Mouse (Mus musculus): Measurements from ENCODE around the gene Cpa5. TPM values are rescaled to one million over a fixed set of nuclear protein-coding genes. Genes with fewer than 3 reads are reported as not detected.
A peak's percentile ranks its signal among the peaks of the same experiment; 100 is the strongest.

Gene Cpa5
- polyA plus RNA-seq, 1 experiment from 2014 or later = 0.55 TPM

DNA sequence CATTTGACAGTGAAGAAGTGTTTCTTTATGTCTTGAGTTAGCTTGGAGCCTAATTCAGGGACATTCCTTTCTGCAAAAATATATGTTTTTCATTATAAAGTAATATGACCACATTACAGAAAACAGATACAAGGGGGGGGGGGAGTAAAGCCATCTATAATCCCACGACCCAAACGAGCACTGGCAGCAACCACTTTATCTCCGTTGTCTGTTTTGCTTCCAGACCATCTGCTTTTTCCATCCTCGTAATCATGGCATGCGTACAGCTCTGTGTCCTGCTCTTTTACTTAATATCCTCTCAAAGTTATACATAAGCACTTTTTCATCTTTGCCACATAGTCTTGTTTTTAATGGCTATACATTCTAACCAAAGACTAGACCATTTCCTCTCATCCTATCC is 37.4 kb upstream of the Cpa5 start:
- Histone ChIP-seq H3K27ac (replicated peaks; ENCODE audit: low read depth, low read length) (no peak overlapping the region), H3K4me2 (ENCODE audit: low read depth, severe bottlenecking) (no peak overlapping the region), H3K27me3 (ENCODE audit: control insufficient read depth, insufficient read depth, low read length) (no peaks in the 10 kb centered on the region), H3K4me1 (ENCODE audit: control insufficient read depth, insufficient read depth, low read length) (peaks cover 18% of the 10 kb centered on the region; the same call in 1 of the 2 replicates), H3K4me3 (ENCODE audit: low read depth, low read length) (no peak overlapping the region), H3K36me3 (ENCODE audit: control insufficient read depth, insufficient read depth, low read length) (no peaks in the 10 kb centered on the region), H3K9ac (ENCODE audit: low read length) (no peak overlapping the region), H3K9me3 (ENCODE audit: control insufficient read depth, low read length) (no peaks in the 10 kb centered on the region)
- no peak for ATAC-seq (ENCODE audit: insufficient number of reproducible peaks, low FRiP score, low TSS enrichment, low read depth)
- WGBS = 45% methylated on average over 5 of the region's 5 CpGs
- no peak for DNase-seq (ENCODE audit: low spot score)

DNA sequence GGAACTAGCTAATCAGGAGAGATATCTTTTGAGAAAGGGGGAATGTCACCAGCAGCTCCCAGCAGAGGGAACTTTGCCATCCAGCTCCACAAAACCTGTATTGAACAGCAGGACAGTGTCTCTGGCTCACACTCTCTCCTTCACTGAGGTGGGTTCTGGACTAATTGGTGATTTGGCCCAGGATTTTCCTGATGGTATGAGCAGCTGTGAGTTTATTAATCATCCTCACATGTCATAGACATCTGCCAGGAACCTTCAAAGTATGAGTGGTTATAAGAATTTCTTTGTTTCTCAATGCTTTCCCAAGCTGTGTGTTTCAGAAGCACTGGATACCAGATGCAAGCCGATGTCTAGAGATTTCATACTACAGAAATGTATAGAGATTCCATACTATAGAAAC is 35.9 kb upstream of the Cpa5 start:
- Histone ChIP-seq H3K27me3 (ENCODE audit: control insufficient read depth, insufficient read depth, low read length) (no peaks in the 10 kb centered on the region), H3K9ac (ENCODE audit: low read length) (no peak overlapping the region), H3K4me1 (ENCODE audit: control insufficient read depth, insufficient read depth, low read length) (peaks cover 20% of the 10 kb centered on the region), H3K27ac (replicated peaks; ENCODE audit: low read depth, low read length) (0 out of 2 replicates have a peak overlapping the region, but pooled peaks have one; percentile 16), H3K9me3 (ENCODE audit: control insufficient read depth, low read length) (no peaks in the 10 kb centered on the region), H3K4me2 (ENCODE audit: low read depth, severe bottlenecking) (no peak overlapping the region), H3K36me3 (ENCODE audit: control insufficient read depth, insufficient read depth, low read length) (no peaks in the 10 kb centered on the region), H3K4me3 (ENCODE audit: low read depth, low read length) (no peak overlapping the region)
- 84% methylated on average over 1 of the region's 1 CpGs for WGBS
- ATAC-seq (ENCODE audit: insufficient number of reproducible peaks, low FRiP score, low TSS enrichment, low read depth) = no peak
- DNase-seq (ENCODE audit: low spot score) = no peak

DNA sequence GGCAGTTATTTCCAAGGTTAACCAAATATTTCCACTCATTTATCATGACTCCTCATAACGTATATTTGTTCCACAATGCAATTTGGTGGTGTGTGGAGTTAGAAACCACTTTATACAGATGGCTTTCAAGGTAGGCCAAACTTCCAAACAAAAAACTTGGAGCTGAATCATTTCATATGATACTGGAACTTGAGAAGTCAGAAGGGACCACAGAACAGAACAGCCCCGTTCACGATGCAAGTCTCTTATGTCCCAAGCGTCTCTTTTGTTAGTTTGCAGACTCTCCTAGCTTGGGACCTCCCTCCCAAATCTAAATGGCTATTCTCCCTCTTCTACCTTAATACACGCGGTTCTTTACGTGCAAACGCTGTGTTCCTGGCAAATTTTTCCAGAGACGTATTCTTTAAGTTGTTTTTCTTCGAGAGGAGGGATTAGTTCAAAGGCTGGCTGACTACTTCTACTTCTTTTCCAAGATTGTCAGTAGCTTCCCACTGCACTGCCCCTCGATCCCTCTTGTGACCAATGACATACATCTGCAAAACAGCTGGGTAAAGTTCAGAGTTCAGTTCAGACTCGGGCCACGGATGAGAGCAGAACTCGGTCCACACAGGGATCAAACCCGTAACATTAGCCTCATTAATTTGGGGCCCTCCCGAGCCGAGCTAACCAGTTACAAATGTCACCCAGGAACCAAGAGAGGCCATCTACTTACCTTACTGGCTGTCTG is 34.2 kb upstream of the Cpa5 start:
- no peaks in the 10 kb centered on the region for H3K27me3 ChIP-seq (ENCODE audit: control insufficient read depth, insufficient read depth, low read length)
- H3K4me2 ChIP-seq (ENCODE audit: low read depth, severe bottlenecking) = no peak overlapping the region
- H3K4me1 ChIP-seq (ENCODE audit: control insufficient read depth, insufficient read depth, low read length) = peaks cover 30% of the 10 kb centered on the region
- no peak overlapping the region for H3K4me3 ChIP-seq (ENCODE audit: low read depth, low read length)
- H3K36me3 ChIP-seq (ENCODE audit: control insufficient read depth, insufficient read depth, low read length) = no peaks in the 10 kb centered on the region
- H3K9me3 ChIP-seq (ENCODE audit: control insufficient read depth, low read length) = no peaks in the 10 kb centered on the region
- ATAC-seq (ENCODE audit: insufficient number of reproducible peaks, low FRiP score, low TSS enrichment, low read depth) = no peak
- WGBS = 38% methylated on average over 17 of the region's 17 CpGs
- H3K9ac ChIP-seq (ENCODE audit: low read length) = 0 out of 2 replicates have a peak overlapping the region, but pooled peaks have one; percentile 24
- DNase-seq (ENCODE audit: low spot score) = peak; percentile 42
- H3K27ac ChIP-seq (replicated peaks; ENCODE audit: low read depth, low read length) = peak overlapping the region; percentile 72

DNA sequence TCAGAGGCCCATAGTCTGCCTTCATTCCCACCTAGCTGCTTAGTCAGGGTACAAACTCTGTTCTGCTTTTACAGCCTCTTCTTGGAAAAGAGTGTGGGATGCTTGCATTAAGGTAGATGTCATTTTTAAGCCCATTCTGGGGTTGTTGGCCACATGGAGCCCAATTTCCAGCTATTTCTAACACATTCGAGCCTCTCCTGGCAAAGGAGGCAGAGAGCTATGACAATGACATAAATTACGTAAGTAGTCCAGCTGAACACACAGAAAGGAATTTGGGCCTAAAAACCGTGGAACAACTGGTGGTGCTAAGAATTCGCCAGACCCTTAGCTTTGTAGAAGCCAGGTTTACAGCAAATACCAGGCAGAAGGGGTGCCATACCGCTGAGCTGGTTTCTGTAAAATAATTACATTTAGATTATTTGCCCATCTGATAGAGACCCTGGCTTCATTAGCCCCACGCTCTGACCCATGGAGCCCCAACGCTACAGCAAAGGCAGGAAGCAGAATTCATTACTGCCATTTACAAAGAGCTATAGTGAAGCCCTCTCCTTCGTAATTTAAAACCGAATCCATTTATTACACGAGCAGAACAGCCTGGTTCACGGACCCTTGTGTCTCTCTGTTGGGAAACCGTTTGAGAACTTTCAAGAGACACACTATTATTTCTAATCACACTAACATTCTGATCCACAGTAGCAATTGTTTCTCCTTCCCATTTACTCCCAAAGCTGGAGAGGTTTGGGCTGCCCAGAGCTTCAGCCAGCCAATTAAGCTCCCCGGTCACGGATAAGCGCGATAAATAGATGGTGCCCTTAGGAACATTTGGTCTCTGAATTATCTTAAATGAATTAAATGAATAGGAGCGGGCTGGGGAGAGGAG is 30.6 kb upstream of the Cpa5 start:
- Histone ChIP-seq H3K36me3 (ENCODE audit: control insufficient read depth, insufficient read depth, low read length) (no peaks in the 10 kb centered on the region), H3K4me2 (ENCODE audit: low read depth, severe bottlenecking) (no peak overlapping the region), H3K4me1 (ENCODE audit: control insufficient read depth, insufficient read depth, low read length) (peaks cover 27% of the 10 kb centered on the region), H3K4me3 (ENCODE audit: low read depth, low read length) (no peak overlapping the region), H3K9me3 (ENCODE audit: control insufficient read depth, low read length) (no peaks in the 10 kb centered on the region), H3K9ac (ENCODE audit: low read length) (no peak overlapping the region), H3K27ac (replicated peaks; ENCODE audit: low read depth, low read length) (peak overlapping the region; percentile 58), H3K27me3 (ENCODE audit: control insufficient read depth, insufficient read depth, low read length) (no peaks in the 10 kb centered on the region)
- no peak for DNase-seq (ENCODE audit: low spot score)
- no peak for ATAC-seq (ENCODE audit: insufficient number of reproducible peaks, low FRiP score, low TSS enrichment, low read depth)
- WGBS = 46% methylated on average over 17 of the region's 17 CpGs

DNA sequence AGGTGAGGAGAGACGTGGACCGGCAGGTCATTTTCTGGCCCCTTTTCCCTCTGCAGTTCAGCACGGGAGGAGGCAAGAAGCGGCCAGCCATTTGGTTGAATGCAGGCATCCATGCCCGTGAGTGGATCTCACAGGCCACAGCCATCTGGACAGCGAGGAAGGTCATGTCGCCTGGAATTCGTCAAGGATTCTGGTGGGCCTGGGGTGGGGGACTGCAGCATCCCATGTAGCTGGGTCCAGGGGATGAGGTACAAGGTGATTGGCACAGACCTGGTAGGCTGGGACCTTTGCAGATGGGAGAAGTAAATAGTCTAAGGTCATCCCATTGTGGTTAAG is 30.0 kb upstream of the Cpa5 start:
- H3K9ac ChIP-seq (ENCODE audit: low read length) = no peak overlapping the region
- H3K27ac ChIP-seq (replicated peaks; ENCODE audit: low read depth, low read length) = peak overlapping the region; percentile 58
- H3K4me2 ChIP-seq (ENCODE audit: low read depth, severe bottlenecking) = no peak overlapping the region
- ATAC-seq (ENCODE audit: insufficient number of reproducible peaks, low FRiP score, low TSS enrichment, low read depth) = no peak
- H3K4me3 ChIP-seq (ENCODE audit: low read depth, low read length) = no peak overlapping the region
- peaks cover 25% of the 10 kb centered on the region for H3K4me1 ChIP-seq (ENCODE audit: control insufficient read depth, insufficient read depth, low read length)
- H3K27me3 ChIP-seq (ENCODE audit: control insufficient read depth, insufficient read depth, low read length) = no peaks in the 10 kb centered on the region
- no peak for DNase-seq (ENCODE audit: low spot score)
- no peaks in the 10 kb centered on the region for H3K9me3 ChIP-seq (ENCODE audit: control insufficient read depth, low read length)
- no peaks in the 10 kb centered on the region for H3K36me3 ChIP-seq (ENCODE audit: control insufficient read depth, insufficient read depth, low read length)
- WGBS = 28% methylated on average over 8 of the region's 8 CpGs

DNA sequence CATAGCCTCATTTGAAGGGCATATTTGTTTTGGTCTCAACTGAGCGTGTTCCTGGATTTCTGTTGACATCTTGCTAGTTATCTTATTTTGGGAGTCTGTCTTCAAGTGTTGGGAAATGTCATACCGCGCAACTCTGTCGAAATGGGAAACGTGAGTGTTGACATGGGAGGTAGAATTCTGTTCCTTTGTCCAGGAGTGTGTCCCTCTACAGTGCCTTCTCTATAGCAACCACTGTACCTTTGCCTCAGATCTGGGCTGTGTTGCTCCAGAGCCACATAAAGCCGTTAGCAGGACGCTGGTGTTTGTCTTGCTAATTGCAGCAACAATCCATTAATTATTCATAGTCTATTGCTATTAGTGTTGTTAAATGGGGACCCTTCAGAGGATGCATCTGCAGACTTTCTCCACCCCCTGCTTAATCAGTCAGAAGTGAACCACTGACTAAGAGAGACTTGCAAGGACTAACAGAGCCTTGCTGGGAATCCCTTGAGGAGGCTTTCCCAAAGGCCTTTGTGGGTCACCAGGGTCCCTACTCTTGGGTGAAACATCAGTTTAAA is 23.8 kb upstream of the Cpa5 start:
- Histone ChIP-seq H3K27me3 (ENCODE audit: control insufficient read depth, insufficient read depth, low read length) (no peaks in the 10 kb centered on the region), H3K9ac (ENCODE audit: low read length) (no peak overlapping the region), H3K9me3 (ENCODE audit: control insufficient read depth, low read length) (no peaks in the 10 kb centered on the region), H3K27ac (replicated peaks; ENCODE audit: low read depth, low read length) (no peak overlapping the region), H3K4me3 (ENCODE audit: low read depth, low read length) (no peak overlapping the region), H3K4me2 (ENCODE audit: low read depth, severe bottlenecking) (no peak overlapping the region), H3K4me1 (ENCODE audit: control insufficient read depth, insufficient read depth, low read length) (peaks cover 11% of the 10 kb centered on the region), H3K36me3 (ENCODE audit: control insufficient read depth, insufficient read depth, low read length) (no peaks in the 10 kb centered on the region)
- WGBS = 68% methylated on average over 7 of the region's 7 CpGs
- ATAC-seq (ENCODE audit: insufficient number of reproducible peaks, low FRiP score, low TSS enrichment, low read depth) = no peak
- no peak for DNase-seq (ENCODE audit: low spot score)

DNA sequence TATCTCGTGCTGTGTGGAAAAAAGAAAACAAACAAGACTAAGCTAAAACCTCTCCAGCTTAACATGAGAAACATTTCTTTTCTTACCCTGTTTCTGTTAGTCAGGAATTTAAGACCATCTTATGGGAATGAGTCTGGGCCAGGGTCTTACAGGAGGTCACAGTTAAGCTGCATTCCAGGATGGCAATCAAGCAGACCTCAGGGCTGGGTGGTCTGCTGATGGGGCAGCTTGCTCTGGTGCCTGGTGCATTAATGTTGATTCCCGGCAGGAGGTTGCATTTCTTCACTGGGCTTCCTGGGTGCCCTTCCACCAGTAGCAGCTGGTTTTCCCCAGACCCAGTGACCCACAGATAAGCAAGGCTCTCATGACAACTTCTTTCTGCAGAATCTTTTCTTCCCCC is 21.0 kb upstream of the Cpa5 start:
- Histone ChIP-seq H3K4me2 (ENCODE audit: low read depth, severe bottlenecking) (no peak overlapping the region), H3K27me3 (ENCODE audit: control insufficient read depth, insufficient read depth, low read length) (no peaks in the 10 kb centered on the region), H3K4me1 (ENCODE audit: control insufficient read depth, insufficient read depth, low read length) (peaks cover 13% of the 10 kb centered on the region), H3K9me3 (ENCODE audit: control insufficient read depth, low read length) (no peaks in the 10 kb centered on the region), H3K36me3 (ENCODE audit: control insufficient read depth, insufficient read depth, low read length) (no peaks in the 10 kb centered on the region), H3K27ac (replicated peaks; ENCODE audit: low read depth, low read length) (no peak overlapping the region), H3K9ac (ENCODE audit: low read length) (no peak overlapping the region), H3K4me3 (ENCODE audit: low read depth, low read length) (no peak overlapping the region)
- 9% methylated on average over 2 of the region's 2 CpGs for WGBS
- DNase-seq (ENCODE audit: low spot score) (no peak), ATAC-seq (ENCODE audit: insufficient number of reproducible peaks, low FRiP score, low TSS enrichment, low read depth) (no peak)

DNA sequence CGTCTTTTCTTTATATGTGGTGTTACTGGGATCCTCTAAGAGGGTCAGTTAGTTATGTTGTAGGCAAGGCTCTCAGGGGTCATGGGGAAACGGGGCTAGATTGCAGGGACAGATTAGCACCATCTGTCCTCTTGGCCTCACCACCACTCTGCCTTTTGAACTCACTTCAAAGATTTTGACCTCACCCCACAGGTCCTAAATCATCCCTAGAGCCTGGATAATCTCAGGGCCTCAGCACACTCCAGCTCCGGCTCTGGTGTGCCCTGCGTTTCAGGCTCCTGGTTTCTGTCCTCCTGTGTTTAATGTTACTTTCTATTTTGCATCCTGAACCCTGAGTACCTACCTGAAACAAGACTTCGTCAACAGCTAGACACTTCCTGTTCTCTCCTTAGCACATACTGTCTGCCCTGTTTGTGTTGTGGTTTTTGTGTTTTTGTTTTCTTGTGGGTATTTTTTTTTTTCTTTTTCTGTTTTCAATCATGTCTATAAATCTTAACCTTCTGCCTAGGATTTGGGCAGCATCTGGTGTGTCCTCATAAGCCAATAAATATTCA is 18.9 kb upstream of the Cpa5 start:
- Histone ChIP-seq H3K27me3 (ENCODE audit: control insufficient read depth, insufficient read depth, low read length) (no peaks in the 10 kb centered on the region), H3K9ac (ENCODE audit: low read length) (no peak overlapping the region), H3K36me3 (ENCODE audit: control insufficient read depth, insufficient read depth, low read length) (no peaks in the 10 kb centered on the region), H3K4me1 (ENCODE audit: control insufficient read depth, insufficient read depth, low read length) (peaks cover 20% of the 10 kb centered on the region), H3K27ac (replicated peaks; ENCODE audit: low read depth, low read length) (peak overlapping the region; percentile 9; the same call in 1 of the 2 replicates), H3K4me3 (ENCODE audit: low read depth, low read length) (no peak overlapping the region), H3K4me2 (ENCODE audit: low read depth, severe bottlenecking) (no peak overlapping the region), H3K9me3 (ENCODE audit: control insufficient read depth, low read length) (no peaks in the 10 kb centered on the region)
- 8% methylated on average over 5 of the region's 5 CpGs for WGBS
- DNase-seq (ENCODE audit: low spot score) (peak; percentile 51), ATAC-seq (ENCODE audit: insufficient number of reproducible peaks, low FRiP score, low TSS enrichment, low read depth) (no peak)
